In the genomic region with DNA sequence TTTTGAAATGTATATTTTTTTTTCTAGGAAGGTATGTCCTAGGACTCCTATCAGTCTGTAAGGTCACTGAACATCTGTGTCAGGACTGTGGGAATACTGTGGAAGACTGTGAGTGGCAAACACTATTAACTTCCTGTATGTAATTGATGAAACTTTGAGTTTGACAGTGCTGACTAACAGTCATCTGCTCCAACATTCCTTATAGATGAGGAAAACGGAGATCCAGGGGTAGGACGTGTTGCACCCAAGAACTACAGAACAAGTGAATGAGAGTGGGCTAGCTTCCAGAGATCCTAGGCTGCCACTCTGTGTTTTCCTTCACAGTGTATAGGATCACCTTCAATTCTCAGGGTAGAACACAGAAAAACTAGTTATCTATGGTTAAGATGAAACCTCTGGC, we compare ENCODE assay signal across 29 mouse cellular contexts. TPM values are rescaled to one million over a fixed set of nuclear protein-coding genes. Genes with fewer than 3 reads are reported as not detected.
"Had no signal": no experiment of that assay in that cellular context is flagged by ENCODE, and none has a peak within 500 bp of the region (broad histone marks: within the 10 kb centered on the region; RNA-seq: fewer than 3 reads in every experiment).

No protein-coding gene starts in this region.

- H3K4me3 ChIP-seq: embryonic facial prominence, embryonic 10.5 days; embryonic facial prominence, embryonic 12.5 days; embryonic facial prominence, embryonic 13.5 days; embryonic facial prominence, embryonic 15.5 days; erythroblast, embryonic 14.5 days; forebrain, embryonic 10.5 days; forebrain, embryonic 12.5 days; forebrain, embryonic 13.5 days; forebrain, embryonic 15.5 days; gastrocnemius, adult 2 months; heart, adult 2 months; heart, embryonic 10.5 days; heart, embryonic 12.5 days had no signal

- ATAC-seq: forebrain, embryonic 13.5 days; forebrain, embryonic 14.5 days; forebrain, embryonic 15.5 days; forebrain, embryonic 16.5 days had no signal

- H3K9me3 ChIP-seq: embryonic facial prominence, embryonic 10.5 days; embryonic facial prominence, embryonic 12.5 days; embryonic facial prominence, embryonic 13.5 days; embryonic facial prominence, embryonic 15.5 days; forebrain, embryonic 10.5 days; forebrain, embryonic 13.5 days; forebrain, embryonic 15.5 days; heart, embryonic 10.5 days; heart, embryonic 12.5 days had no signal

- H3K27me3 ChIP-seq: embryonic facial prominence, embryonic 12.5 days; embryonic facial prominence, embryonic 13.5 days; embryonic facial prominence, embryonic 15.5 days; forebrain, embryonic 12.5 days; forebrain, embryonic 13.5 days; forebrain, embryonic 15.5 days; heart, embryonic 12.5 days had no signal

- DNase-seq: cerebellum, adult 9-10 months; cerebellum, adult 9-11 months; cerebellum, postnatal 10 days; cerebellum, postnatal 14 days; cerebellum, postnatal 25 days; cerebellum, postnatal 36 days; embryo, embryonic 11 days; gastrocnemius, adult 2 months; gastrocnemius, postnatal 10 days; gastrocnemius, postnatal 14 days; gastrocnemius, postnatal 25 days; heart, adult 18-20 months; heart, adult 2 months had no signal

- H3K36me3 ChIP-seq: embryonic facial prominence, embryonic 10.5 days; embryonic facial prominence, embryonic 12.5 days; embryonic facial prominence, embryonic 13.5 days; embryonic facial prominence, embryonic 15.5 days; forebrain, embryonic 10.5 days; forebrain, embryonic 12.5 days; forebrain, embryonic 15.5 days; heart, embryonic 10.5 days; heart, embryonic 12.5 days had no signal

- H3K4me2 ChIP-seq: embryonic facial prominence, embryonic 12.5 days; embryonic facial prominence, embryonic 13.5 days; embryonic facial prominence, embryonic 15.5 days; forebrain, embryonic 12.5 days; forebrain, embryonic 13.5 days; forebrain, embryonic 15.5 days; heart, embryonic 11.5 days; heart, embryonic 12.5 days had no signal

- H3K9ac ChIP-seq: embryonic facial prominence, embryonic 12.5 days; embryonic facial prominence, embryonic 13.5 days; embryonic facial prominence, embryonic 15.5 days; forebrain, embryonic 12.5 days; forebrain, embryonic 13.5 days; forebrain, embryonic 15.5 days; heart, embryonic 12.5 days had no signal

- H3K27ac ChIP-seq: embryonic facial prominence, embryonic 10.5 days; embryonic facial prominence, embryonic 12.5 days; embryonic facial prominence, embryonic 13.5 days; embryonic facial prominence, embryonic 15.5 days; forebrain, embryonic 10.5 days; forebrain, embryonic 12.5 days; forebrain, embryonic 13.5 days; forebrain, embryonic 15.5 days; gastrocnemius, adult 2 months; heart, adult 2 months; heart, embryonic 10.5 days had no signal

RNA-seq across cellular contexts. Expression of a gene that starts 15.7 kb away (rescaled TPM):
- total RNA-seq: common myeloid progenitor, adult 5-6 weeks; granulocyte monocyte progenitor cell, adult 5-6 weeks had no signal
